Mouse (Mus musculus) gastrocnemius, postnatal 4 days (tissue): Measurements from ENCODE around the gene Cfap43. TPM values are rescaled to one million over a fixed set of nuclear protein-coding genes. Genes with fewer than 3 reads are reported as not detected.
"Not testable (repeated sequence)": the region's sequence is repeated elsewhere in the genome, so short reads cannot be mapped to it uniquely, and the experiment has no call there.

Experiments used
- DNase-seq, 2 experiments: peaks; one replicate each; pipeline ENCODE4 v3.0.0; 2021 to 2022; ENCODE audit warnings: low spot score in 2 of 2, mixed read lengths in 2 of 2
- total RNA-seq, 2 experiments: library from RNA; stranded (reverse); gene quantifications; 2 replicates each; pipeline ENCODE4 v1.2.3; 2021

Gene Cfap43
- total RNA-seq, 2 experiments from 2014 or later: 0.32 TPM; not detected in 1

DNA sequence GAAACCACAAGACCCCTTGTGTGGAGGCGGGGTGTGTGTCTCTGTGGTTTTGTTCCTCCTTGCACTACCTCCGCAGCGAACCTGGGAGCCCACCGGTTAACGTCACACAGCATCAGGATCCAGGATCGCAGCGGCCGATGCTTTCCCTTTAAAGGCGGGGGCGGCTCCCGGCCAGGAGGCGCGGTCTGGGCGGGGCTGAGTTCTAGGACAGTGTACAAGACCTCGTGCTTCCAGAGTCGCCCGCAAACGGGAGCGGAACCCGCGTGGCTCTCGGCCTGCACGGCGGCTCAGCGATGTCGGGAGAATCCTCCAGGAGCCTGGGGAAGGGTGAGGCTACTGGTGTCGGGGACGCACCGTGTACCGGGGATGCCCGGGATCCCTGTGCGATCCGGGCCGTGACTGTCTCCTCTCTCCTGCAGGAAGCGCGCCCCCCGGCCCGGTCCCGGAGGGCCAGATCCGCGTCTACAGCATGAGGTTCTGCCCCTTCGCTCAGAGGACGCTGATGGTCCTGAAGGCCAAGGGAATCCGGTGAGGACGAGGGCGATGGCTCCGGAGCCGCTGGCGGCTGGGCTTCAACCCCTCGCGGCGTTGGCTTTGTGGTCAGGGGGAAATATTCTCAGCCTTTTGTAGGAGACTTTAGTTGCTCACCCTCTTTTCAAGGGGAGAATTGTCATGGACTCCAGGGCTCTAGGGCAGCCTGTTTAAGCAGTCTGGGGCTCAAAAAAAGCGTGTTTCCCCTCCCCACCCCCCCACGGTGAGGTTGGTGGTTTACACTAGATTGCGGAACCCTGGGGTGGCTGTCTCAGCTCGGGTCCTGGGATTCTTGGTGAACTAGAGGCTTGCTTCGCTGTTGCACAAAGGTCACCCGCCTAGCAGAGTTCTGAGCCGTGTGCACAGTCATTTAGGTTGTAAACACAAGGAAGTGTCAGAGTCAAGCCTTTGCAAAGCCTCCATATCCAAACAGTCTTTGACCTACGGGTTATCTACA lies 64.0 kb downstream of the Cfap43 start, which contains the start of gene Gsto1:
TSS of gene Gsto1 (plus strand) at position 175 of the 988 bp plus-strand sequence.
- DNase-seq: peak; percentile 85 to 92

DNA sequence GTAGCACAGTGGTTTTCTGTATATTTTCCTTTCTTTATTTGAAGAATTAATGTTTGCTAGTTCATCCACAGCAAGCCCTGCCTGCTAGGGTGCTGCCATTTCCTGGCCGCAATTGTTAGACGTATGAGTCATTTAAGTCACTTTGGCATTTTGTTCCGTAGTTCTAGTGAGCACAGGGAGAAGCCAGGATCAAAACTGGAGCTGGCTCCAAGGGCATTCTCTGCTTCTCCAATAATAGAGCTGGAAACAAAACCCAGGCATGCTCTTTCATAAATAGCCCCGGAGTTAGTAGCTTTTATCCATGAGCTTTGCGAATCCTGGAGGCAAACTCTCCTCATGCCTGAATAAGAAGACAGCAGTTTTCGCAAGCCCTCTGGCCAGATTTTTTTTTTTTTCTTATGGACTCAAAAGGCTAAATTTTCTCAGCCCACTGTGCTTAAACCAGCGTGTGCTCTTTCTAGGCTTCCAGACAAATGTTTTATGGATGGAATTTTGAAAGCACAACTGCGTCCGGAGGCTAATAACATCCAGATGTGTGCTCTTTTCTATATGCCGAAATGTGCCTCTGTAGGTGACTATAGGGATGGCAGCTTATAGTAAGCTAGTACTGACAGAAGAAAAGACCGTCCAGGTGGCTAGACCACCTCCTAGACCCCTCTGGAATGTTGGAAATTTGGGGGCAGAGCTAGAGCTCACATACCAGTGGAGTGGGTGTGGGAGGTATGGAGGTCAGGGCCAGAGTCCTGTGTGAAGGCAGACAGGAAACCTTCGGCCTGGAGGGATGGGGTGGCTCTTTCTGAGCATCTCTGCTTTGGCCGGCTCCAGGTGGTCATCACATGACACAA lies 64.9 kb downstream of the Cfap43 start:
- DNase-seq: peak in 1 of 2 experiments; percentile 25

DNA sequence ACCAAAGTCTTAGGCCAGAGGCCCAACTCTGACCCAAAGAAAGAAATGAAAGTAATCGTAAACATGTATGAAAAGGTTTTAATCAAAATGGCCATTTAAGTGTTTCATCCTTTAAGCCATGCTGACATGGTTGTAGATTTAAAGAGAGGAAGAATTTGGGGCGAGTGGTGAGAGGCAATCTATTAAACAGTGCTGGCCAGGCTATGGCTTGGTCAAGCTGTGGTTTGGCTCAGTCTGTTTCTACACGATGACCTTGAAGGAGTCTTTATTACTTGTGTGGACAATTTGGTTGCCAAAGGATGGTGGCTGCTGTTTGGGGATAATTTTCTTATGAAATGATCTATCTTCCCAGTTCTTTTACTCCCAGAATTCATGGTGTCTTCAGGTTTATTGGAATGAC lies 66.0 kb downstream of the Cfap43 start:
- no peak for DNase-seq

DNA sequence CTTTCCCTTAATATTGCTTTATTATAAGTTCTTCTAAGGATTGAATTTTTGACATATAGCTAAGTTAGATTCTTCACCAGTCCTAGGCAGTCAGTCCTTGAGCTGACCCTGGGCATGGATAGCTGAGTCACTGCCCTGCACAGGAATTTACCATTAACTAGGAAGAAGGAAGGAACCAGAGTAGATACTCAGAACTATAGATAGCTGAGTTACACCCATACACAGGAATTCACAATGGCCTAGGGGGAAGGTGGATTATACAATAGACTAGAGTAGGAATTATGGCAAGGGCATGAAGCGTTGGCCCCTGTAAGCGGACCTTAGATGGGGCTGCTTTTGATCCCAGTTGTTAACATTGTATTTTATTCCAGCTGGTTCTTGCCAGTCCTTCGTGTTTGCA lies 67.0 kb downstream of the Cfap43 start:
- not testable (repeated sequence) for DNase-seq

DNA sequence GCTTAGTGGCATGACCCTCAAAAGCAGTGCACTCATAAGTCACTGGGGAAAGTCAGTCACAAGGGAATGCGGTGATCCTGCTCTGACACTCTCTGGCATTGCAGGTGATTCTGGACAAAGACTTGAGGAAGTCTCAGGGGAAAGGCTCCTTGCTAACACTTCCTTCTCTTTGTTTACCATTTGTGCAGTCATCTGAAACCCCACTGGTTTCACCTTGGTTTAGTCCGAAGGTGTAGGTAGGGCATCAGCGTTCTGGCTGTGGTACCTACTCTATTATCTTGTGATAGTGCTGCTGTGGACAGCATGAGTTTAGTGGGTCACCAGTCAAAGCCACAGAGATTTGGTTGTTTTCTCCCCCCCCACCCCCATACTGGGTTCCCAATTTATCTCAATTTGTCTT lies 69.4 kb downstream of the Cfap43 start:
- DNase-seq: no peak

DNA sequence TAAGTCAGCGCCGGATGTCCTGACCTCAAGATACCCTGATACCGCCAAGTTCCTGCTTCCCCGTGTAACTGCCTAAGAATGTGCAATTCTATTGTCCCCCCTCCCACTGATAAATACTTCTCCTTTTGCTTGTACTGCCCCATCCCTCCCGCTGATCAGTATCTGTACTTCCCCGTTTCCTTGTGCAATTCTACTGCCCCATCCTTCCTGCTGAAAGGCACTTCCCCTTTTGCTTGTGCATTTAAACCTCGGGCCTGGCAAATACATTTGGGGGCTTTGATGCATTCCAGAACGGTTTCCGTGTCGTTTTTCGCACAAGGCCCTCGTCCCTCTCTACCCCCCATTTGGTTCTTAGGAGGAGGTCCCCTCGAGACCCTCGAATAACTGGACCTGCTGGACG lies 77.9 kb downstream of the Cfap43 start:
- DNase-seq: not testable (repeated sequence)

DNA sequence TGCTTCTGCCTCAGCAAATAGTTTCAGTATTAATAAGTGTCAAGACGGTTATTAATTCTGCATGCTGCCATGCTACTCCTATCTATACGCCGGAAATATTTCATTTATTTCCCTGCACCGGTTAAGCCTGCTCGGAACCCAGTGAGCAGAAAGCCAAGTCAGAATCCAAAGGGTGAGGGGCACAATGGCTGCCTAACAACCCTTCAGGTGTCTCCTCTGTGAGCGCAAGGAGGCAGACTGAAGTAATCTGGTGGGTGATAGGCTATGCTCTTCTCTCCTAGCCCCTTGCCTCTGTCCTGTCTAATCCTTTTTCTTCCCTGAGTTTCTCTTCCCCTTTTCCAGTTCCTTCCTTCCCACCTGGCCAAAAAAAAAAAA lies 81.6 kb downstream of the Cfap43 start:
- DNase-seq: no peak

DNA sequence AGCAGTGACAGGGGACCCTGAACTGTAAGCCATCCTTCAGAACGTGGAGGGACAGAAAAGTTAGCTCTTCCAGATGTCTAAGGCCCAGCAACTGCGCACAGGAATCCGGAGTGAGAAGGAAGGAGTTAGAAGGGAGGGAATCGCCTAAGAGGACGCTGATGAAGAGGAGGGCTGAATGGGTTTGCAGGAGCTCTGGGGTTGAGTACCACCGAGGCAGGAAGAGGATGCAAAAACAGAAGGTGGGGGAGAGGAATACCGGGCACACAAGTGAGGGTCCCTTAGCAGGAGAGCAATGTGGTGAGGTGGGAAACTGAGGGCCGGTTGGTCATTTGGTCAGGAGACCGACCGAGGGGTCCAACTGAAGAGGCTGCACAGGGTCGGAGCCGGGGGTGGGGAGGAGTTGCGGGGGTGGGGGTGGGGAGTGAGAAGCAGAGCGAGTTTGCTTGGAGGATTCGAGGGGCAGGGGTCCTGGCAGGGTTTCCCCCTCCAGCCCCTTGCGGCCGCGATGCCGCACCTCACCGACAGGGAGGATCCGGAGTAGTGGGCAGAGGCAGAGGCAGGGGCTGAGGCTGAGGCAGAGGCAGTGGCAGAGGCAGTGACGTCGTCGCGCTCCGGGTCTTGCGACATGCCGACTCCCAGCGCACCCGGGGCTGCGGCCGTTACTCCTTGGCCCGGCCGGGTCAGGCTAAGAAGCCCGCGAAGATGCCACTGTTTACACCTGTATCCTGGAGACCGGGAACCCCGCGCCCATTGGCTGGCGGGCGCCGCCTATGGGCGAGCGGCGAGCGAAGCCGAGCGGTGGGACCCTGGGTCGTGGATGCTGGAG lies 82.2 kb downstream of the Cfap43 start:
- peak; percentile 37 to 60 for DNase-seq

DNA sequence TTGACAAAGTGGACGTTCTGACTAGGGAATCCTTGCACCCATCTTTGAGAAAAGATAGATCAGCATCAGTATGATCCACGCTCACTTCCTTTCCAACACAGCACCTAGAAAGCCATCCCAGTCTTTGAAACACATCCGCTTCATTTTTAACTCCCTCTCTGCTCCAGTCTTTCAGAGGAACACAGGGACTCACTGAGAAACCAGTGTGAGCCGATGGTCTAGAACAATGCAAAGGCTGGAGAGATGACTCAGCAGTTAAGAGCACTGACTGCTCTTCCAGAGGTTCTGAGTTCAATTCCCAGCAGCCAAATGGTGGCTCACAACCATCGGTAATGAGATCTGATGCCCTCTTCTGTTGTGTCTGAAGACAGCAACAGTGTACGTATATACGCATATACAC lies 83.3 kb downstream of the Cfap43 start:
- DNase-seq: no peak

DNA sequence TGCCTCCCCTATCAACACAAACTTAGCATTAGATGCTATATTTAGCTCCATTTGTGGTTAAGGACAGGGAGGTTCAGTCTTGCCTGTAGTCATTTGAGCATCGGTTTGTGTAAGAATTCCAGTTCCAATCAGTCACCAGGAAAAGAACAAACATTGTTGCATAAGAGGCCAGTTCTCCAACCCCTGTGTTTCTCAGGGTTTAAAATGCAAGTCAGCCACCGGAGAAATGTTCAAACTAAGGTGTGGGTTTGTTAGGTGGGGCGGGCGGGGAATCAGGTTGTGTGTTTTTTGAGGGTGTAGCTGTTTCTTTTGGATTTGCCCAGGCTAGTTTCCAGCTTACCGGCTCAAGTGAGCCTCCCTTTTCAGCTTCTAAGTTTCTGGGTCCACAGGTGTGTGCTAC lies 84.5 kb downstream of the Cfap43 start:
- no peak for DNase-seq

DNA sequence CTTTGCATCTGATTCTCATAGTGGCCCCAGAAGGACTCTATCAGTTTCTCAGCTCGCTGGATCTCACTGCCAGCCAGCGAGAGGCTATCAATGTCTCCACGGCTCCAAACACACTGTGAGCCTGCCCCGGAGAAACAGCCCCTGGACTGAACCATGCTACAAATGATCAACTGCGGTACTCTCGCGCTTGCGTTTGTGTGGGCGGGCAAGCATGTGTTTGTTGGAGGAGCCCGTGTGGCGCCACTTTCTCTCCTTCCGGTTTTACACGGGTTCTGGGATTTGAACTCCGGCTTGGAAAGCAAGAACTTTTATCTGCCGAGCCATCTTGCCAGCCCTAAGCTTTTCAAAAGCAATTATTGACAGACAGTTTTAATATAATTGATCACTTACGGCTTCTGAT lies 86.8 kb downstream of the Cfap43 start:
- DNase-seq: no peak

DNA sequence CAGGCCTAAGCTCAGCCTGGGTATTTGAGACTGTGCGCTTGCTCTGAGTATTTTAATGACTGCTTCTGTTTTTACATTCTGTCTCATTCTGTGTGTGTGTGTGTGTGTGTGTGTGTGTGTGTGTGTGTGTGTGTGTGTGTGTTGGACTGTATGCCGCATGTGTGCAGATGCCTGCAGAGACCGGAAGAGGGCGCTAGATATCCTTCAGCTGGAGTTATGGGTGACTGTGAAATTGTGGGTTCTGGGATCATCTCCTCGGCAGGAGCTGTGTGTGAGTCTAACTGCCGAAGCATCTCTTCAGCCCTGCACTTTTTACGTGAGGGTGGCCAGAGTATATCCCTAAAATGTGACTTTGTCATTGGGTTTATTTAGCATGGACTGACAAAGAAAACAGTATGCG lies 88.0 kb downstream of the Cfap43 start:
- DNase-seq: no peak

DNA sequence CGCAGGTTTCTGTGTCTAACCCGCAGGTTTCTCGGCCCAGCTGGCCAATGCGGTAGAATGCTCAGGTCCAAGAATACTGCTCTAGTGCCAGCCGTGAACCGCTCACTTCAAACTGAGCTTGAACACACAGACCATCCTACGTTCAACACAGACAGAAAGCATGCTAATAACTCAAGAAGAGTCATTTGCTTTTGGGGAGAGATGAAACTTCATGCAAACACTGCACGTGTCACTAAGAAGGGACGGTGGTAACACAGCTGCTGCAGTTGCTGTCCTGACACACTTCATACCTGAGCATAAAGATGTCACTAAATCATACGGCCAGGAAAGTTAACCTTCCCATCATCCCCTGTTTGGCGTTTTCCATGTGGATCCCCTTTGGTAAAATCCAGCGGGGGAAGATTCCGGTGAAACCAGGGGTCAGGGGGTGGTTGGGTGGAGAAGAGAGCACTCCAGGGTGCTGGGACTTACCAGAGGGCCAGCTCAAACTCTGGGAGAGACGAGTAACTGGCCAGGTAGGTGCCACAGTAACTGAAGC lies 89.1 kb downstream of the Cfap43 start:
- no peak for DNase-seq

DNA sequence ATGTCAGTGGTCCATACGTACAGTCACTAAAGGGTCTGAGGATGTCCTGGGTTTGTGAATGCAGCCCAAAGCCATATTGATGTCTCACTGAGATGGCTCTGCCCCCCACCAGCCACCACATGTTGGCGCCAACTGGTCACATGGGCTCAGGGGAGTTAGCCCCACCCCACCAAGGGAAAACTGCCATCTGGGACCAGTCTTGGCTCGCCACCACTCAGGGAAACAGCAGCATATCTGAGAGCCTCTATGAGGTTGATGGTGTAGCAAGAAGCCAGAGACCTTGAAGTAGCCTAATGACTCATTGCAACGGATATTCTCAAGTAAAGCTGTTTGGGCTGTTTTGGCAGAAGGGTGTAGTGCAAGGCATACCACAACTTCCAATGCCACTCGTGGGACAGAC lies 95.1 kb downstream of the Cfap43 start:
- no peak for DNase-seq

DNA sequence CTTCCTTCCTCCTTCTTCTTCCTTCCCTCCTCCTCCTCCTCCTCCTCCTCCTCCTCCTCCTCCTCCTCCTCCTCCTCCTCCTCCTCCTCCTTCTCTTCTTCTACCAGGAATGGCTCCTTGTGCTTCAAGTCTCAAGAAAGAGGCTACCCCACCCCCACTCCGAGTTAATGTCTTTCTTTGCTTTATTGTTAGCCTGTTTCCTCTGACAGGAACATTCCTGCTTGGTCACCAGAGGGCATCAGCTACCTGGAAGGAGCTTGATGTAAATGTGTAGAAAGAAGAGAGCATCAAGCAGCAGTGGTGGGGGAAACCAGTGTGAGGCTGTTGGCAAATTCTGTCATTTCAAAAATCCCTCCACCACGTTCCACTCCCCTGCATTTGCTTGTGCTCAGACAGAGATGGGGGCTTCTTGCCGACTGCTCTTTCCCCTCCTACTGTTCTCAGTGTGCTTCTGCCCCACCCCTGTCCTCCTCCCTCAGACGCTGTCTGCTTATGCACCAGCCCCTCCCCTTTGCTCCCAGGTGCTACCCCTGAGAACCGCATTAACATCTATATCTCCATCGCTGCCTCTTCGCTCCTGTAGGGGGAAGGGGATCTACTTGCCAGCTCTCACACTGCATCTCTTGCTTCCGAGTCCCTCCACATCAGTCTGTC lies 96.8 kb downstream of the Cfap43 start:
- no peak for DNase-seq

DNA sequence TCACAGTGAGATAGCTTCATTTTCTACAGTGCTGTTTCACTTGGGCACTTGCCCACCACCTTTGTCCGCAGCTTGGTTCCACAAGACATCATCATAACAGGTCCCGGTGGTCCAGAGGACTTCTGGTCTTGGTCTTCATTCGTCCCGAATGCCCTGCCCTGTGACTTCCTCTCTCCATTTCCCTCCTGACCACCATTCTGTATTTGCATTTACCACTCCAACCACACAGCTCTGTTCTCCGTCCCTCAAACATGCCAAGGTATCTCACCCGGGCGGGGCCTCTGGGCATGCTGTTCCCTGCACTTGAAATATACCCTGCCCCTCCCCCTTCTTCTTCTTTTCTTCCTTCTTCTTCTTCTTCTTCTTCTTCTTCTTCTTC lies 97.6 kb downstream of the Cfap43 start:
- no peak for DNase-seq

DNA sequence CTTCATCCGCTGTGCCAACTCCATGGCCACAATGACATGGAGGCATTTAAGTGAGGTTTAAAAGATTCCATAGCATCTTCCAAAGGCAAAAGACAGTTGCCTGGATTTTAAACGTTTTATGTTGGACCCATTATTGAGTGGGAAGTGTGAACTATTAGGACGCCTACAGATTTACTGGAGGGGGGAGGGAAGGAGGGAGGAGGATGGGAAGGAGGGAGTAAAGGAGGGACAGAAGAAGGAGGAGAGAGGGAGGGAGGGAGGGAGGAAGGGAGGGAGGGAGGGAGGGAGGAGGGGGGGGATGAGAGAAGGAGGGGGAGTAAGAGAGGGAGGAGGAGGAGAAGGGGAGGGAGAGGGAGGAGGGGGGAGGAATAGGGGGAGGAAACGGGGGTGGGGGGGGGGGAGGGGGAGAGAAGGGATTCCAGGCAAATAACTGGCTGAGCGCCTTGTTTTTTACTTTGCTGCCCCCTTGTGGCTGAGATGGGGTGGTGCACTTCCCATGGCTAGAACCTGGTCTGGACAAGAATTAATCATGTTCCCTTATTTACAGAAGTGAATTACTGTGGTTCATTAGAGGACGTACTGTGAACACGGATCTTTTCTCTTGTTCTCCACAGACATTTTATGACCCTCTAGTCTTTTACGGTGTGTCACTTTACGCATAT lies 98.1 kb downstream of the Cfap43 start:
- DNase-seq: peak; percentile 49 to 56

DNA sequence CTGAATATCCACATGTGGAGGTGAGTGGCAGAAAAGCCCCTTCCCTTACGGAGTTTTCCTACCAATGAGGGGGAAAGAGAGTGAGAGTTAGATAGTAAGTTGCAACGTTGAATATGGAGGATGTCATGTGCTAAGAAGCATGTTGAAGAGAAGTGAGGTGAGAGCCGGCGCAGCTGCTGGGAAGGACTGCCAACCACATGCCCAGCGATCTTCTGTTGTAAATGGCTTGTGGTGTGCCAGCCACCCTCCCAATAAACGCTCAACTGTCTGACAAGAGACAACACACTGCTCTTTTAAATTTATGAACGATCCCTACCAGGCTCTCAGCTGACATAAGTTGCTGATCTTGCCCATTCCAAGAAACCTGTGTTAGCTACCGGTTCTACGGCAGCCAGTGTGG lies 101.4 kb downstream of the Cfap43 start:
- no peak for DNase-seq

DNA sequence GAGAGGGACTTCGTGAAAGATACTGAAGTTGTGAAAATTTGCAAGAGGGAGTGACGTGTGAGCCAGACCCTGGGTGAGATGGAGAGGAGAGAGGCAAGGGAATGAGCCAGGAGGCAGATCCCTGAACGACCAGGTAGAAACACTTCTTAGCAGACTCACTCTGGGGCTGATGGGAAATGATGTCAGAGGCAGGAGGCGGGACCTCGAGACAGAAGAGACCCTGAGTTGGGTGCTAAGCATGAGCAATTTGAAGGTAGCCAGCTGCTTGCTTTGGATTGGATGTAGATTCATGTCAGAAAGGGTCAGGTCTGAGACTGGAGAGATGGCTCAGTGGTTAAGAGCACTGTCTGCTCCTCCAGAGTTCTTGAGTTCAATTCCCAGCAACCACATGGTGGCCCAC lies 104.4 kb downstream of the Cfap43 start:
- no peak for DNase-seq

DNA sequence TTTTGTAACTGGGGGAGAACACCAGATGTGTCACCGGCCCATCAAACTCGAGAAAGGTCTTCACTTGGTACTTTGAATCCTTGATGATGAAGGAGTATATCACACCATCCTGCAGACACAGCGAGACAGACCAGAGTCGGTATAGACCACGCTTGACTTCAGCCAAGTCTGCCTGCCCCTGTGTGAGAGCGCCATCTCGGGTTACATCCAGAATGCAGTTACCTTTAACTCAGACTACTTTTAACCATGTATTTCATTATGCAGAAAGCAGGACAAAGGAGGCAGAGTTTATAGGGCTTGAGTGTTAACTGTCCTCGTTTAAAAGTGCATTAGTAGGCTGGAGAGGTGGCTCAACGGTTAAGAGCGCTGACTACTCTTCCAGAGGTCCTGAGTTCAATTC lies 107.0 kb downstream of the Cfap43 start:
- DNase-seq: no peak
